Mouse (Mus musculus): ENCODE data around the gene Skint3. TPM values are rescaled to one million over a fixed set of nuclear protein-coding genes. Genes with fewer than 3 reads are reported as not detected.

The Skint3 gene
- not detected for polyA plus RNA-seq (2017; shearing (Covaris generic))

DNA sequence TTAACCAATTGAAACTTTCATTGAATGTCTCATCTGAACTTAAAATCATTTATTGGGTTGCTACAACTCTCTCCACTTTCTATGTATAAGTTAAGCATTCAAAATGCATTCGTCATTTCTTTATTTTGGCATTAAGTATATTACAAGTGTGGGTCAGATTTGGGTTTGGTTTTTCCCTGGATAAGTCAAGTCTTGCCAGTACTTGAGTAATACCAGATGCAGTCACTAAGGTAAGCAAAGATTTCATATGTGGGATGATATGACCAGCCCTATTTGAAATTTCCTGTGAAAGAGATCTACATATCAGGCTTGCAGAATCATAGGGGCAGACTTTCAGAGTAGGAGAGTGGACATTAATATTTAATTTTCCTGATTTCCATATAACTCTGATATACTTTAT lies at the start of gene Skint3:
Gene Skint3, plus strand, starts transcription at position 301 of the 400 bp plus-strand sequence.

Other genes starting within 250 kb of the Skint3 start
- not detected for gene Skint1, start 226.0 kb upstream of the Skint3 start, polyA plus RNA-seq (2017; shearing (Covaris generic))
- not detected for gene Skint4, start 160.2 kb upstream of the Skint3 start, polyA plus RNA-seq (2017; shearing (Covaris generic))
- not detected for gene Skint9, start 201.7 kb downstream of the Skint3 start, polyA plus RNA-seq (2017; shearing (Covaris generic))

Data from activated CD4-positive, CD25-positive, alpha-beta regulatory T cell, adult 9 weeks (primary cell).